Mouse (Mus musculus) lung, postnatal 4 days (tissue): Measurements from ENCODE around the gene Abl2.

Experiments
- DNase-seq, 2 experiments: peaks; one replicate each; pipeline ENCODE4 v3.0.0; 2021

Abl2 gene

DNA sequence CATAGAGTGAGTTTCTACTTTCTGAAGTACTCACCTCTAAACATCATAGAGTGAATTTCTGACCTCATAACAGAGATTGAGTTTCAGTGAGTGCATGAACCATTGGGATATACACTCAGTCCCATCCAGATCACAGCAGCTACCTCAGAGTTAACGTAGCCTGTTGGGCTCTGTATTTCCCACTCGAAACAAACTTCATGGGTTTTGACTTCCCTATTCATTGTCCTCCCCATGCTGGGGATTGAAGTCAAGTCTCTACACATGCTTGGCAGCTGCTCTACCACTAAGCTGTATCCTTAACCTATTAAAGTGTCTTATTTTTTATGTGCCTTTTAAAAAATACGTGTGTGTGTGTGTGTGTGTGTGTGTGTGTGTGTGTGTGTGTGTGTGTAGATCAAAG is 26.9 kb downstream of the Abl2 start:
- no peak for DNase-seq

DNA sequence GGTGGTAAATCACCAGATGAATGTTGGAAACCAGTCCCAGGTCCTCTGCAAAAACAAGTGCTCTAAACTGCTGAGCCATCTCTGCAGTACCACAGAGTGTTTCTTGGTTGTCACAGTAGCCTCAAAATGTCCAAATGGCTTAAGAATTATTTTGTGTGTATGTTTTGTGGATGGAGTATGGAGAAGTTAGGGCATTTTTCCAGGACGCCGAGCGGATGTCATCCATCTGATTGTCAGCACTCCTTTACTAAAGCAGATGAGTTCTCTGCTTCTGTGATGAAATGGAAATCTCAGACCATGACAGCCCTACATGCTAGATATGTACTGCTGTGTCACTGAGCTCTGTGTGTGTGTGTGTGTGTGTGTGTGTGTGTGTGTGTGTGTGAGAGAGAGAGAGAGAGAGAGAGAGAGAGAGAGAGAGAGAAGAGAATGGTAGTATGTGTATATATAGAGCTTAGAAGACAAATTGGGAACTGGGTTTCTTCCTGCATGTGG is 31.3 kb downstream of the Abl2 start:
- DNase-seq, result no peak

GRCm38 (mm10) chr1:156590357-156590756 is 31.8 kb downstream of the Abl2 start:
- DNase-seq, result no peak

GRCm38 (mm10) chr1:156593267-156593666 is 34.7 kb downstream of the Abl2 start:
- DNase-seq, result no peak

GRCm38 (mm10) chr1:156597089-156597488 is 38.5 kb downstream of the Abl2 start:
- DNase-seq, result no peak

GRCm38 (mm10) chr1:156602545-156602944 is 44.0 kb downstream of the Abl2 start:
- DNase-seq, result no peak

DNA sequence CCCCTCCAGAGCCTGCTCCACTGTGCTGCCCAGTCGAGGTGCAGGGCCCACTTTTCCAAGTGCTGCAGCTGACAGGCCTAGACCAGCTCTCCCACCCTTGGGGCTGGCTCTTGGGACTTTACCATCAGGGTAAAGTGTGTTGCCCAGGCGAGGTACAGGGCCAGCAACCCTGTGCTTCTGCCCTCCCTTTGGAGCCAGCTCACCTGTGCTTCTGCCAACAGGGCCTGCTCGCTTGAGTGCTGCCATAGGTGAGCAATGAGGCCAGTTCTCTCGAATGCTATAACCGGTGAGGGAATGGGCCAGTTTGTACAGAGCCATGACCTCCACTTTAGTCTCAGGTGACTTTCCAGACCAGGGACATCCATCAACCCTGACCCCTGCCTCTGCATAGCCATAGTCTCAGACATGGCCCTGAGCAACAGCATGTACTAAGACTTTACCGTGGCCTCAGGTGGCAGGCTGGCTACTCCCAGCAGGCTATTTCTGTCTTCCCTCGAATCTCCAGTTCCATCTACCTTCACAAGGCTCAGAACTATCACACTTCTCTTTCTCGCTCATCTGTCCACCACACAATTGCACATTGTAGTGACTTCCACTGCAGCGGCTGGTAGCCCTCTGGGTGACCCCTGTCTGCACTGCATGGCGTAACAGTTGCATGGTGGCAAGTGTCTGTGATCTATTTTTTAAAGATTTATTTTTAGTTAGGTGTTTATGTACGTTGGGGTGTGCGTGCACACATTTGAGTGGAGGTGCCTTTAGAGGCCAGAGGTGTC is 46.7 kb downstream of the Abl2 start:
- no peak for DNase-seq

DNA sequence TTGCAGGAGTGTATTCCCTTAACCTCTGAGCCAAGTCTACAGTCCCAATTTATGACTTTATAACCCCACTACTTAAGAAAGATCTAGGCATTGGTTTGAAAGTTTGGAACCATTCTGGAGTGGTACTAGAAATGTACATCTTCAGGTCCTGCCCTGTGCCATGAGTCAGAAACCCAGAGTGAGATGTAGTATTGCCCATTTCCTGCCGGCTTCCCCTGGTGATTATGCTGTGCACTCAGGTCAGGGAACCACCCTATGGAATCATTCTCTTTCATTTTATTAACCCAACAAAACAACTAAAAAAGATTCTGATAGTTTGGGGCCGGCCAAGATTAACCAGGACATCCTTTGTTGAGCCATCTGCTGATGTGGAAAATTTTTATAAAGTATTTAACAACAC is 47.4 kb downstream of the Abl2 start:
- no peak for DNase-seq

DNA sequence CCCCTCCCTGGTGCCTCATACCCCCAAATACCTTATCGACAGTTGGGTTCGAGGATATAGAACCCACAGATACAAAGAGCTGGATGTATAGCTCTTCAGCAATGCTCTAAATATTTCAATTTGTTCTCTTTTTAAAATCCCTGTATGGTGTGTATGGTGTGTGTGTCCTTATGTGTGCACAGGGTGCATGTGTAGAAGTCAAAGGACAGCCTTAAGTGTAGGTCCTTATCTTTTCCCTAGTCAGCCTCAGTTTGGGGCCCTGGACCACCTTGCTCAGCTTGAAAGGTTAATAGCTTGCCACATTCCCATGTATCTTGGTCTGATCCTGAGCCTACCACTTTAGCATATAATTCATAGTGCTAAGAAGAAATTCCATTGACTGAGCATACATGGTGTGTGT is 49.9 kb downstream of the Abl2 start:
- no peak for DNase-seq

- DNase-seq, result no peak
These were observed 51.7 kb downstream of the Abl2 start for GRCm38 (mm10) chr1:156610257-156610656.

GRCm38 (mm10) chr1:156613855-156614530 is 55.4 kb downstream of the Abl2 start:
- DNase-seq, result peak; percentile 34 to 50

GRCm38 (mm10) chr1:156614710-156615109 is 56.1 kb downstream of the Abl2 start:
- no peak for DNase-seq

DNA sequence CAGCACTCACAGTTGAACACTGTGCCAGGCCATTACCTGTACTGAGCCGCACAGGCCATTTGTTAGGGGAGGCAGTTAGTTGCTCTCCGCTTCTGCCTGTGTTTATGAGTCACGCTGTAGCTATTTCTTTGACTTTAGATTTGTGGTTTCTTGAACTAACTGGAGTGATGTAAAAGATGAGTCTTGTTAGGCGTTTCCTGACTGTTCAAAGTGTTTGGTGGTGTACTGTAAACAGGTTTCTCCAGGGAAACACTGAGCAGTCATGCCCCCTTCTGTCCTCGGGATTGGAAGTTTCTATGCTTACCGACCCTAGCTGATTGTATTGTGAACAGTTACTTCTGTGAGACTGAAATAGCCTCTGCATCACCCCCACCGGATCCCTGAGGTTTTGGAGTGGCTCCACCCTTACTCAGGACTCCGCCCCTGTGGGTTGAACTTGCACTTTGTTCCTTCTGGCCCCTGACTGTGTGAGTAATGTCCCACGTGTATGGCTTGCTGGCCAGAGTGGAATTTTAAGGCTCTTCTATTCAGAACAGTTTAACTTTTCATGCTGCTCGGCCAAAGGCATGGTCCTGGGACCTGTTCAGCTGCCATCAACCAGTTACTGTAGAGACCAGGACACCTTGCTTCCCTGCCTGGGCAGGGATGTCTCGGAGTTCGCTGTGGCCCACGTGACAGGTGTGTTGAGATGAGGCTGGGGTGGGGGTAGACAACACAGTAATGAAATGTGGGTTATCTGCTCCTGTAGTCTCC is 57.0 kb downstream of the Abl2 start:
- peak; percentile 81 to 82 for DNase-seq

- DNase-seq, result no peak
These were observed 58.5 kb downstream of the Abl2 start for GRCm38 (mm10) chr1:156616989-156617598.

- DNase-seq, result no peak
These were observed 59.2 kb downstream of the Abl2 start for GRCm38 (mm10) chr1:156617811-156618210.

- no peak for DNase-seq
These were observed 61.8 kb downstream of the Abl2 start for GRCm38 (mm10) chr1:156620292-156620909.

GRCm38 (mm10) chr1:156620951-156621350 is 62.4 kb downstream of the Abl2 start:
- no peak for DNase-seq

- no peak for DNase-seq
These were observed 65.6 kb downstream of the Abl2 start for GRCm38 (mm10) chr1:156624231-156624630.

DNA sequence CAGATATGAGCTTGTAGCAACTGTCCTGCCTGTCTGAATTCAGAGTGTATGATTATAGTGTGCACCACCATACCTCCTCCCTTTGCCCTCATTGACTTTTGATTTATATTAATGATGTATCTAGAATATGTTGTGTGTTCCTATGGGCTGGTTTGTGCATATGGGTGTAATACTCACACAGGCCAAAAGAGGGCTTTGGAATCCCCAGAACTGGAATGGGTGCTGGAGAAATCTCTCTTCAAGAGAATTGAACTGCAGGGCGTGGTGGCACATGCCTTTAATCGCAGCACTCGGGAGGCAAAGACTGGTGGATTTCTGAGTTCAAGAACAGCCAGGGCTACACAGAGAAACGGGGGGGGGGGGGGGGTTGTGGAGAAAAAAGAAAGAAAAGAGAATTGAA is 68.1 kb downstream of the Abl2 start:
- no peak for DNase-seq

DNA sequence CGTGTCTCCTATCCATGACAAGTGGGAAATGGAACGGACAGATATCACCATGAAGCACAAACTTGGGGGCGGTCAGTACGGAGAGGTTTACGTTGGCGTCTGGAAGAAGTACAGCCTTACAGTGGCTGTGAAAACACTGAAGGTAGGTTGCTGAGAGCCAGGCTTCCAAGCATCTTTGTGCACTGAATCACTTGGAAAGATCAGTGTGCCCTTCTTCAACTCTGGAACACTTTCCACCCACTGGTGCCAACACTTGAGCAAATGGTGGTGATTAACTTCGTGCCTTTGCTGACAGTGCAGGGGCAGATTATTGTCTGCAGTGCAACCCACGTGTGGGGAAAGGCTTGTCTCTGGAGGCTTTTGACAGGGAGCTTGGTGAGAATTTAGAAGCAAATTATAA is 71.4 kb downstream of the Abl2 start:
- DNase-seq, result no peak

- DNase-seq, result peak in 1 of 2 experiments; percentile 36
These were observed 72.4 kb downstream of the Abl2 start for GRCm38 (mm10) chr1:156630965-156631364.

DNA sequence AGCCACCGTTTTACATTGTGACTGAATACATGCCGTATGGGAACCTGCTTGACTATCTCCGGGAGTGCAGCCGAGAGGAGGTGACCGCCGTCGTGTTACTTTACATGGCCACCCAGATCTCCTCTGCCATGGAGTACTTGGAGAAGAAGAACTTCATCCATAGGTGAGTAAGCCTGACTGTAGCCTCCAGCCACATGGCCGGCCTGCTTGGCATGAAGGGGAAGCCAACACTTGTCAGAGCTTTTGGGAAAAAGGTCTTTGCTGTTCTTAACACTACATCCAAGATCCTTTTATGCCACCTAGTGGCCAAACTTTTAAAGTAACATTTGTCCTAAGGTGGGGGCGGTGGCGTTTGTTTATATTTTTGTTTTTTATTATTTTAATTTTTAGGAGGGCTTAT is 74.5 kb downstream of the Abl2 start:
- no peak for DNase-seq

GRCm38 (mm10) chr1:156635148-156635547 is 76.6 kb downstream of the Abl2 start:
- no peak for DNase-seq
